Mouse (Mus musculus) midbrain, embryonic 13.5 days (tissue): ENCODE data around the gene Sort1. TPM values are rescaled to one million over a fixed set of nuclear protein-coding genes. Genes with fewer than 3 reads are reported as not detected.

Experiments used
- ATAC-seq: fragments of 200-750 bp; cut with Nextera tagmentation; 2 replicates; pipeline ENCODE4 v1.8.0; 2017; ENCODE audit warnings: mild to moderate bottlenecking, moderate TSS enrichment, moderate library complexity
- H3K27ac ChIP-seq: fragments of 300-500 bp; sonication (generic); 2 replicates; pipeline ENCODE4 v1.5.1; 2015; ENCODE audit warnings: inconsistent platforms, mild to moderate bottlenecking, moderate library complexity
- H3K27me3 ChIP-seq: fragments of 300-500 bp; sonication (generic); 2 replicates; pipeline ENCODE4 v1.6.1; 2015; ENCODE audit warnings: mild to moderate bottlenecking, inconsistent platforms
- H3K36me3 ChIP-seq: fragments of 300-500 bp; sonication (generic); 2 replicates; pipeline ENCODE4 v1.6.1; 2015; ENCODE audit warnings: mild to moderate bottlenecking, inconsistent platforms
- H3K4me1 ChIP-seq: fragments of 300-500 bp; sonication (generic); replicated peaks from 2 replicates; pipeline ENCODE4 v1.6.1; 2015; ENCODE audit warnings: inconsistent platforms
- H3K4me2 ChIP-seq: fragments of 300-500 bp; sonication (generic); replicated peaks from 2 replicates; pipeline ENCODE4 v1.6.1; 2015; ENCODE audit warnings: moderate library complexity, mild to moderate bottlenecking, inconsistent platforms
- H3K4me3 ChIP-seq: fragments of 300-500 bp; sonication (generic); replicated peaks from 2 replicates; pipeline ENCODE4 v1.5.1; 2015; ENCODE audit warnings: mild to moderate bottlenecking, inconsistent platforms
- H3K9ac ChIP-seq: fragments of 300-500 bp; sonication (generic); replicated peaks from 2 replicates; pipeline ENCODE4 v1.6.1; 2015; ENCODE audit warnings: mild to moderate bottlenecking, inconsistent platforms
- H3K9me3 ChIP-seq: fragments of 300-500 bp; sonication (generic); 2 replicates; pipeline ENCODE4 v1.6.1; 2016; ENCODE audit warnings: mild to moderate bottlenecking, inconsistent platforms
- WGBS: fragments of 180-500 bp; shearing (Covaris S2); methylation state at CpG from one replicate; pipeline ENCODE4 v1.1.7; 2015; 5-methylcytosine and 5-hydroxymethylcytosine counted together
- polyA plus RNA-seq: library from polyadenylated mRNA; unstranded; fragments of >200 nt; fragmentation: Nextera tagmentation; extraction: Ambion mirVana; gene quantifications from 2 replicates; pipeline ENCODE4 v1.2.1, GENCODE M21; 2015

Gene Sort1
- polyA plus RNA-seq, 1 experiment from 2014 or later: 18.3 TPM

DNA sequence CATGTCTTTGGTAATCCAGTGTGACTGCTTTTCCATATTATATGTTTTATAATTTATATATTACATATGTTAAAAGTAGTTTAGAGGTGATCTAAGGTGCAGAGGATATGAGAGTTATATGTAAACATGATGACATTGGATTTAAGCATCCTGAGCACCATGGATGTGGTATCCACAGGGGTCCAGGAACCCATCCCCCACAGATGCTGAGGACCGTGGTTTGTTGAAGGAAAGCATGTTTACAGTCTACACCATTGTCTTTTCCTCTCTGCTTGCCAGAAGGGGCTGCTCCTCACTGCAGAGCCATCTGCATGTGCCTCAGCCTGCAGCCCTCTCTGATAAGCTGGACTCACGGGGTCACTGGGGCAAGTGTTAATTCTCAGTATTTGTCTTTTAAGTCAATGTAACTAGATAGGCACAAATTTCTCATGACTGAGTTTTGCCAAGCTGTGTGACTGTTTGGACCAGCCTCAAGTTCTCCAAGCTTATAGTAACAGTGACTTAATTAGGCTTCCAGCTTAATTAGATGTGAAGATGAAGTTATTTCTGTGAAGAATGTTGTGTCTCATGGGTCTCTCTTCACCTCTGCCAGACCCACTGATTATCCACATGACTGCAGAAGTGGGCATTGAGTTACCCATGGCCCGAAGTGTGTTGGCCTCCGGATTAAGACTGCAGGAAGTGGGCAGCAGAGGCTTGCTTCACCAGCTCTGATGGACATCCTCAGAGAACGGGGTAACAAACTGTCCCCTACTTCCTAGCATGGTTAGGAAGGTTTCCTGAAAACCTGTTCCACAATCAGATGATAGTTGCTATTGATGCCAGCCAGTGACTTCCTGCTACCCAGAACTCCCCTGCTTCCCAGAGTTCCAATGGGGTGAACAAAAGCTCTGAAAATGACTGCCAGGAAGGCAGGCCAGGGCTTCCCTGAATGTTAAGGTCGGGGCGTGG lies 14.0 kb downstream of the Sort1 start:
- Histone ChIP-seq H3K9ac (no peak overlapping the region), H3K27me3 (no peaks in the 10 kb centered on the region), H3K36me3 (no peaks in the 10 kb centered on the region), H3K4me3 (no peak overlapping the region), H3K27ac (no peak overlapping the region), H3K9me3 (no peaks in the 10 kb centered on the region), H3K4me1 (peaks cover 50% of the 10 kb centered on the region), H3K4me2 (no peak overlapping the region)
- ATAC-seq: 0 out of 2 replicates have a peak, but pooled peaks have one; percentile 42
- WGBS: 64% methylated on average over 7 of the region's 7 CpGs

DNA sequence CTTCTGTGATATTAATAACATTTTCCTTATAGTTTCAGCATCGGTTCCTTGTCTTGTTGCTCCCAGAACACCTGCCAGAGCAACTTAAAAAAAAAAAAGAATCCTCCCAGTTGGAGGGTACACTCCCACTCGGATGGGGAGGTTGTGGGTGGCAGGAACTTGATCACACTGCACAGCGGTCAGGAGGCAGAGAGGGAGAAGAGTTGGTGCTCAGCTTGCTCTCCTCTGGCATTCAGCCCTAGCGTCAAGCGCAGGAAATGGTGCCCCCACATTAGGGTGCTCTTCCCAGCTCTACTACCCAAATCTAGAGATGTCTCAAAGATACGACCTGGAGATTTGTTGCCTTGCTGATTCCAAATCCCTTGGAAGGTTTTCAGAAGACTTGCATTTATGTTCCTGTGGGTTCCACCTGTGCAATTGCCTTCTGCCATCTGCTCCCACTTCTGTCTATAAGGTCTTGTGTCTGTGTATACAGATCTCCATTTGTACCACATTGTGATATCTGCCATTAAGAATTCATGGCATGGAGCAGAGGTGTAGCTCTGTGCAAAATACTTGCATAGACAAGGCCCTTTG lies 16.7 kb downstream of the Sort1 start:
- ATAC-seq: no peak
- H3K27me3 ChIP-seq: no peaks in the 10 kb centered on the region

DNA sequence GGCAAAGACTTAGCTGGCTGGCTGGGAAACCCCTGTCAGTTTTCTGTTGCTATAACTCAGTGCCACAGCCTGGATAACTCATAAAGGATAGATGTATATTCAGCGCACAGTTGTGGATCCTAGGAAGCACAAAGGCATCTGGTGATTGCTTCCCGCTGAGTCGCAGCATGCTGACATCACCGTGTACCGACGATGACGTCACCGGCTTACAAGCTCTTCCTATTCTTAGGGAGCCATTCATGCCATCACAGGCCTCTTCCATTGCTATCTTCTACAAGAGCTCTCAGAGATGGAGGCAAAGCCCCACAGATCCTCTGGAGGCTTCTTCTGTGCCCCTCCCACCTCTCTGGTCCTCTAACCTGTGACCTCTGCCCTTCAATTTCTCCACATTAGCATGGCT lies 19.8 kb downstream of the Sort1 start:
- Histone ChIP-seq H3K9me3 (no peaks in the 10 kb centered on the region), H3K27me3 (no peaks in the 10 kb centered on the region), H3K4me1 (peaks cover 30% of the 10 kb centered on the region), H3K27ac (no peak overlapping the region), H3K4me2 (no peak overlapping the region), H3K36me3 (no peaks in the 10 kb centered on the region), H3K9ac (no peak overlapping the region), H3K4me3 (no peak overlapping the region)
- ATAC-seq: no peak
- 96% methylated on average over 8 of the region's 8 CpGs for WGBS

More for the DNA sequence above, 16.7 kb downstream of the Sort1 start:
- H3K4me3 ChIP-seq: no peak overlapping the region
- no peaks in the 10 kb centered on the region for H3K9me3 ChIP-seq
- no peaks in the 10 kb centered on the region for H3K36me3 ChIP-seq
- H3K27ac ChIP-seq: no peak overlapping the region
- 92% methylated on average over 6 of the region's 6 CpGs for WGBS
- H3K4me2 ChIP-seq: no peak overlapping the region
- H3K9ac ChIP-seq: no peak overlapping the region
- H3K4me1 ChIP-seq: peaks cover 34% of the 10 kb centered on the region

DNA sequence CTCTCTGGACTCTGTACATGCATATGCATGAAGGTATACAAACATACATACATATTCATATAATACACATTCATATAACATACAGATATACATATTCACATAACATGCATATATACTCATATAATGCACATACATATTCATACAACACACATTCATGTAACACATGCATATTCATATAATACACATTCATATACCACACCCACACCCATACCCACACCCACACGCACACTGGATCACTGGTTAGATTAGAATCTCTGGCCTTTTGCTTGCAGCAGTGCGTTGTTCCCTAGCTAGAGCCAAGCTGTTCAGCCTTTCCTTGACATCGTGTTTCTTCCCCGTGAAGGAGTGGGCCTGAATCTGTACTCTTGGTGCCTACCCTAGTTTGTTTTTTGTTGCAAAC lies 20.9 kb downstream of the Sort1 start:
- no peaks in the 10 kb centered on the region for H3K27me3 ChIP-seq
- H3K36me3 ChIP-seq: no peaks in the 10 kb centered on the region
- ATAC-seq: no peak
- no peak overlapping the region for H3K4me3 ChIP-seq
- no peak overlapping the region for H3K4me2 ChIP-seq
- no peak overlapping the region for H3K27ac ChIP-seq
- H3K9me3 ChIP-seq: no peaks in the 10 kb centered on the region
- WGBS: 86% methylated on average over 4 of the region's 4 CpGs
- no peak overlapping the region for H3K9ac ChIP-seq
- peaks cover 30% of the 10 kb centered on the region for H3K4me1 ChIP-seq

DNA sequence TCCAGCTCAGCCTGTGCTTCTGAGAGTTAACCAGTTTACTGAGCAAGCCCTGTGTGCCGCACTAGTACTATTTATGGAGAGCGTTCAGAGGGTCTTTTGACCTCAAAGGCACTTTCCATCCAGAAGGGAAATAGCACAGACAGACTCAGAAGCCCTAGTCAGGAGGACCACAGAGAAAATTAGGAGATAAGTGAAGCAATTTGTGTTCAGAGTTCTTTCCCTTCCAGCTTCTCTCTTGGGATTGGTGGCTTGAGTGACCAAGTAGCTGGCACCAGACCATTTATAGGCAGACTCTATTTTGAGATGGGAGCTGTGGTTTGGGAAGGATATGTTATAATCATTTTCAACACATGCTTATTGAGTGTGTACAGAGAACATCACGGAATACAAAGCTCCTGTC lies 22.5 kb downstream of the Sort1 start:
- Histone ChIP-seq H3K4me3 (no peak overlapping the region), H3K27me3 (no peaks in the 10 kb centered on the region), H3K36me3 (peaks cover 10% of the 10 kb centered on the region), H3K4me1 (peaks cover 30% of the 10 kb centered on the region), H3K27ac (no peak overlapping the region), H3K9ac (no peak overlapping the region), H3K9me3 (no peaks in the 10 kb centered on the region), H3K4me2 (no peak overlapping the region)
- ATAC-seq: no peak
- WGBS: 82% methylated on average over 3 of the region's 3 CpGs

DNA sequence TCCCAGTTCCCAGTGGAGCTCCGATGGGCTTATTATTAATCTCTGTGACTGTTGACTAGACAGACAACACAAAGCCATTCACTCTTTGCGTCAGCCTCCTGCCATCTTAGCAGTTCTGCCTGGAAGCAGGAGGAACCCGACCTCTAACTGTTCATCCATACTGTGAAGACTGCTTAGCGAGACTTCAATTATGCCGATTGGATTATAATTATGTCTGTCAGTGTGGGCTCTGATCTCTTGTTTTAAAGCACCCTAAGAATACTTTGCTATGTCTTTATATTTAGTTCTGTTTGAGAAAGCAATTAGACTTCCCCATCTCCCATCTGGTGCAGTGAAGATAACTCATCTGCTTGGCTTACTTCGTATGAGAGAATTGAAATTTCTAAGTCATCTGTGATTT lies 23.6 kb downstream of the Sort1 start:
- Histone ChIP-seq H3K4me1 (peaks cover 30% of the 10 kb centered on the region), H3K4me3 (no peak overlapping the region), H3K36me3 (peaks cover 15% of the 10 kb centered on the region), H3K4me2 (no peak overlapping the region), H3K27ac (peak overlapping the region; percentile 12; the same call in 1 of the 2 replicates), H3K9me3 (no peaks in the 10 kb centered on the region), H3K9ac (no peak overlapping the region), H3K27me3 (no peaks in the 10 kb centered on the region)
- ATAC-seq: no peak
- 51% methylated on average over 6 of the region's 6 CpGs for WGBS

DNA sequence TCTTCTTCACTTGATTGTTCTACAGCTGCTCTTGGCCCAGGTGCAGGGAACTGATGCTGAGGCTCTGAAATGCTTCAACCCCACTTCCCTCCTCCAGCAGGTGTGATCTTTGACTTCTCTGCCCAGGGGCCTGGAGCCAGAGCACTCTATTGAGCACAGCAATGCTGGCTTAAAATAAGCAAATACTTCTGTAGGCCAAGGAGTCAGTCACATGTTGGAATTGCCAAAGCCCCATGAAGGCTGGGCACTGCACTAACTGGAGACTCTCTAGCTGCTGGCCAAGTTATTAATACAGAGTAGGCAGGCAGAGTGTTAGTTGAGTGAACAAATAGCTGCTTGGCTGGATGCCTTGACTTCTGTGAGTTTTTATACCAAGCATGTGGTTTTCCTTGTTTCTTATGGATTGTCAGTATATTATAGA lies 27.0 kb downstream of the Sort1 start:
- no peaks in the 10 kb centered on the region for H3K9me3 ChIP-seq
- H3K27ac ChIP-seq: no peak overlapping the region
- H3K9ac ChIP-seq: no peak overlapping the region
- no peaks in the 10 kb centered on the region for H3K27me3 ChIP-seq
- no peak overlapping the region for H3K4me3 ChIP-seq
- H3K4me2 ChIP-seq: no peak overlapping the region
- H3K4me1 ChIP-seq: peaks cover 22% of the 10 kb centered on the region
- peaks cover 27% of the 10 kb centered on the region for H3K36me3 ChIP-seq
- no peak for ATAC-seq

DNA sequence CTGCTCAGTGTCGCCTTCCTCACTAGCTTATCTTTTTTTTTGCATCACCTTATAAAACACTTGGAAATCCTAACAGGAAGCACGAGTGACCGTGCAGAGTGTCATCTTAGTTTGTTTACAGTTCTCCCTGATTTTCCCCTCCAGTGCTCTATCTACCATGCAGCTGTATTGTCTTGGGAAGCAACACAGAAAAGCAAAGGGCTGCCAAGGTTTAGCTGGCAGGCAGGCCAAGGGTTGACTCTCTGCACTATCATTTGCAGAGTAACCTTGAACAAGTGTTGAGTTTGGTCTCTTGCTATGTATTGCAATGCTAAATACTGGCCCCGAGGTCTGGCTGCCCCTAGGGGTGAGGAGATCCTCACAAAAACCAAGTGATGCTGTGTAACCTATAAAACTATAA lies 27.8 kb downstream of the Sort1 start:
- no peak for ATAC-seq
- WGBS: 93% methylated on average over 4 of the region's 4 CpGs
- no peaks in the 10 kb centered on the region for H3K9me3 ChIP-seq
- no peak overlapping the region for H3K9ac ChIP-seq
- no peak overlapping the region for H3K4me2 ChIP-seq
- H3K27me3 ChIP-seq: no peaks in the 10 kb centered on the region
- H3K36me3 ChIP-seq: peaks cover 30% of the 10 kb centered on the region
- no peak overlapping the region for H3K4me3 ChIP-seq
- peaks cover 14% of the 10 kb centered on the region for H3K4me1 ChIP-seq
- H3K27ac ChIP-seq: no peak overlapping the region

DNA sequence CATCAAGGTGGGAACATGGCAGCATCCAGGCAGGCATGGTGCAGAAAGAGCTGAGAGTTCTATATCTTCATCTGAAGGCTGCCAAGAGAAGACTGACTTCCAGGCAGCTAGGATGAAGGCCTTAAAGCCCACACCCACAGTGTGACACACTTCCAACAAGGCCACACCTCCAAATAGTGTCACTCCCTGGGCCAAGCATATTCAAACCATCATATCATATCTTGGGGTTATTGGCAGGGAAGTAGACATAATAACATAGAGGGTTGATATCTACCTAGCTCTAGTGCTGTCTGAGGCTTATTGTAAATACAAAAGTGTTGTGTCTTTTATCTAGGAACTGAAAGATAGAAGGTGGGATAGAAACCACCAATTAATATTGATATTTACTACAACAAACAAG lies 28.5 kb downstream of the Sort1 start:
- ATAC-seq: no peak
- H3K9me3 ChIP-seq: no peaks in the 10 kb centered on the region
- H3K4me2 ChIP-seq: no peak overlapping the region
- peaks cover 10% of the 10 kb centered on the region for H3K4me1 ChIP-seq
- H3K27ac ChIP-seq: no peak overlapping the region
- no peaks in the 10 kb centered on the region for H3K27me3 ChIP-seq
- peaks cover 30% of the 10 kb centered on the region for H3K36me3 ChIP-seq
- no peak overlapping the region for H3K9ac ChIP-seq
- no peak overlapping the region for H3K4me3 ChIP-seq

DNA sequence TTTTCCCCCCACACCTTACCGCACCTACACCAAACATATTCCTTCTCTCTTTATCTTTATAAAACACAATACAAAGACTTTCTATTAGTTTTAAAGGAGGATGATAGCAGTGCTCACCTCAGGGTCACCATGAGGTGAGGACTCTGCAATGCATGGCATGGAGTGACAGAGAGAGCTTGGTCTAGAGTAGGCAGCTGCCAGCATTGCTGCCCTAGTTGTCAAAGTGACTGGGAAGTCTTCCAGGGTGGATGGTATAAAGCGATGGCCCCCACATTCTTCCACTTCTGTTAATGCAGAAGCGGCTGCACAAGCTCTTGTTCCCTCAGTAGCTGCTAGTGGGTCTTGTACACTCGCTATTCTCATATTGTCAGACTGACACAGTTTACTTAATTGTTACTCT lies 29.3 kb downstream of the Sort1 start:
- Histone ChIP-seq H3K9ac (no peak overlapping the region), H3K4me2 (no peak overlapping the region), H3K9me3 (no peaks in the 10 kb centered on the region), H3K27me3 (no peaks in the 10 kb centered on the region), H3K4me3 (no peak overlapping the region), H3K36me3 (peaks cover 30% of the 10 kb centered on the region), H3K27ac (no peak overlapping the region), H3K4me1 (peaks cover 2% of the 10 kb centered on the region; the same call in 1 of the 2 replicates)
- 93% methylated on average over 4 of the region's 4 CpGs for WGBS
- no peak for ATAC-seq

DNA sequence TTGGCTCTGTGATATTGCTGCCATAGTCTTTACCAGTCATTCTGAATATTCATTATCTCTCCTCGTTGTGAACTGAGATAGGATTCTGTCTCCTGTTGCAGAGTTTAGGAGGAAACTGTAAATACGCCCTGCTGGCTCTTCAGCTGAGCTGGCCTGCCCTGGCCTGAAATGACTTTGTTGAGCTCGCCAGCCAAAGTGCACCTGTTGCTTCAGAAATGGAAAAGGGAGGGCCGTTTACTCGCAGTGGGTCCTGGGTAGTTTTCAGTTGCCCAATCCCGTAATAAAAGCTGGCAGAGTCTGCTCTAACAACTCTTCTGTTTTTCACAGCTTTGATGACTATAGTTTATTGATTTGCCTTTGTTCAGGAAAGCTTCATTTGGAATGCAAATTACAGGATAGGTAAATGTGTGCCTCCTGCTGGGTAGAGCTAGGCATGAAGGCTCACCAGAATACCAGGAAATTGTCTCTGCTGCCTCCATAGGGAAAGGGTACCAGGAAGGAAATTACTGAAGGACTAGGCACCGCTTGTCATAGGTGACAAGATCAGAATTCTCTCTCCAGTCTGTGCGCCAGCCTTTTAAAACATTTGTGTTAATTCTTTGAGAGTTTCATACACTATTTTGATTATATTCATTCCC lies 30.3 kb downstream of the Sort1 start:
- Histone ChIP-seq H3K4me2 (no peak overlapping the region), H3K27me3 (no peaks in the 10 kb centered on the region), H3K9me3 (no peaks in the 10 kb centered on the region), H3K4me3 (no peak overlapping the region), H3K4me1 (no peaks in the 10 kb centered on the region), H3K36me3 (peaks cover 30% of the 10 kb centered on the region), H3K27ac (no peak overlapping the region), H3K9ac (no peak overlapping the region)
- no peak for ATAC-seq
- 68% methylated on average over 8 of the region's 8 CpGs for WGBS

DNA sequence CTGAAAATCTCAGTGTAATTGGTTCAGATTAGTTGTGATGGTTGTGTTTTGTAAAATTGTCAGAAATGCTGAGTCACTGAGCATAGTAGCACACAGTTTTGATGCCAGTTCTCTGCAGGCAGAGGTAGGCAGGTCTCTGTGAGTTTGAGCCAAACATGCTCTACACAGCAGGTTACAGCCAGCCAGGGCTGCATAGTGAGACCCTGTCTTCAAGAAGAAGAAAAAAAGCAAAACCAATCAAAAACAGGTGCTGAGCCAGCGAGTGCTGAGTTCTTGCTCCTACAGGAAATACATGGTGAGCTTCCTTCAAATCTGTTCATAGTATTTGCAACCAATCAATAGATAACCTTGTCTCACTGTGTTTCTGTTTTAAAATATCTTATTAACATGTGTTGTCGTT lies 34.6 kb downstream of the Sort1 start:
- H3K27me3 ChIP-seq: no peaks in the 10 kb centered on the region
- H3K4me2 ChIP-seq: no peak overlapping the region
- 0 out of 2 replicates have a peak, but pooled peaks cover 3% of the 10 kb centered on the region for H3K4me1 ChIP-seq
- H3K9me3 ChIP-seq: no peaks in the 10 kb centered on the region
- H3K9ac ChIP-seq: no peak overlapping the region
- peaks cover 24% of the 10 kb centered on the region; the same call in 1 of the 2 replicates for H3K36me3 ChIP-seq
- no peak overlapping the region for H3K27ac ChIP-seq
- no peak for ATAC-seq
- 71% methylated on average over 2 of the region's 2 CpGs for whole genome bisulfite sequencing
- H3K4me3 ChIP-seq: no peak overlapping the region
